Mouse (Mus musculus) urinary bladder, postnatal 25 days (tissue): Measurements from ENCODE around the gene Pax5.
A peak's percentile ranks its signal among the peaks of the same experiment; 100 is the strongest.
"Not testable (repeated sequence)": the region's sequence is repeated elsewhere in the genome, so short reads cannot be mapped to it uniquely, and the experiment has no call there.

Experiments
- DNase-seq: peaks from one replicate; pipeline ENCODE4 v3.0.0; 2022; ENCODE audit warnings: low spot score

The Pax5 gene

GRCm38 (mm10) chr4:44709740-44710700 is at the start of gene Pax5:
TSS of gene Pax5 (minus strand) at chr4:44710487.
- no peak for DNase-seq

GRCm38 (mm10) chr4:44757131-44757530 is 46.8 kb upstream of the Pax5 start:
- not testable (repeated sequence) for DNase-seq

- peak; percentile 81 for DNase-seq
Measured at GRCm38 (mm10) chr4:44756134-44756951, 46.1 kb upstream of the Pax5 start.

GRCm38 (mm10) chr4:44755553-44756133 is 45.4 kb upstream of the Pax5 start, which contains the start of gene Zcchc7:
TSS of gene Zcchc7 (plus strand) at chr4:44755877.
- DNase-seq = peak; percentile 54

GRCm38 (mm10) chr4:44740471-44740870 is 30.2 kb upstream of the Pax5 start:
- no peak for DNase-seq

GRCm38 (mm10) chr4:44721237-44721636 is 10.9 kb upstream of the Pax5 start:
- no peak for DNase-seq

- no peak for DNase-seq
Measured at GRCm38 (mm10) chr4:44720046-44720445, 9.8 kb upstream of the Pax5 start.

- DNase-seq = no peak
Measured at GRCm38 (mm10) chr4:44717676-44718075, 7.4 kb upstream of the Pax5 start.

- DNase-seq = no peak
Measured at GRCm38 (mm10) chr4:44716391-44716790, 6.1 kb upstream of the Pax5 start.

- DNase-seq = no peak
Measured at GRCm38 (mm10) chr4:44715621-44716160, 5.4 kb upstream of the Pax5 start.

- DNase-seq = no peak
Measured at GRCm38 (mm10) chr4:44714111-44714621, 3.9 kb upstream of the Pax5 start.

- DNase-seq = no peak
Measured at GRCm38 (mm10) chr4:44713554-44714051, 3.3 kb upstream of the Pax5 start.

GRCm38 (mm10) chr4:44712786-44713553 is 2.7 kb upstream of the Pax5 start:
- DNase-seq = no peak

- DNase-seq = no peak
Measured at GRCm38 (mm10) chr4:44712051-44712700, 1.9 kb upstream of the Pax5 start.

- DNase-seq = no peak
Measured at GRCm38 (mm10) chr4:44711136-44711900, 1.0 kb upstream of the Pax5 start.

GRCm38 (mm10) chr4:44710701-44711097 is 412 bp upstream of the Pax5 start:
- DNase-seq = no peak

GRCm38 (mm10) chr4:44709091-44709695 is 1.1 kb downstream of the Pax5 start:
- DNase-seq = no peak

- no peak for DNase-seq
Measured at GRCm38 (mm10) chr4:44708311-44708710, 2.0 kb downstream of the Pax5 start.

- no peak for DNase-seq
Measured at GRCm38 (mm10) chr4:44706865-44707264, 3.4 kb downstream of the Pax5 start.
